Mouse (Mus musculus) bone marrow macrophage, adult 2 months (primary cell): ENCODE results near the gene Cacna1h.

Experiments used
- CTCF ChIP-seq: IDR thresholded peaks from 2 replicates; pipeline ENCODE4 v1.5.1; 2012; ENCODE audit warnings: low read depth, mild to moderate bottlenecking, low read length, moderate library complexity
- POLR2A ChIP-seq: IDR thresholded peaks from 2 replicates; pipeline ENCODE4 v1.6.1; 2012; ENCODE audit warnings: mild to moderate bottlenecking, low read depth, low read length, borderline replicate concordance

GRCm38 (mm10) chr17:25452246-25452965, 18.8 kb upstream of the Cacna1h start:
- no peak for TF ChIP-seq POLR2A
- no peak for TF ChIP-seq CTCF
